Mouse (Mus musculus): ENCODE measurements around the gene Olfr1318.

Olfr1318 gene

GRCm38 (mm10) chr2:112153898-112154297 is at the start of gene Olfr1318:
Gene Olfr1318 (plus strand): TSS chr2:112154198.
- no peak for TF ChIP-seq GATA4 (IDR thresholded peaks at IDR 0.05; ENCODE audit: insufficient replicate concordance, low read length)

GRCm38 (mm10) chr2:112115340-112115739 is 38.7 kb upstream of the Olfr1318 start, which contains the start of gene Olfr1315-ps1:
Gene Olfr1315-ps1 (minus strand): TSS chr2:112115440.
- TF ChIP-seq GATA4 (IDR thresholded peaks at IDR 0.05; ENCODE audit: insufficient replicate concordance, low read length), result no peak

- TF ChIP-seq GATA4 (IDR thresholded peaks at IDR 0.05; ENCODE audit: insufficient replicate concordance, low read length), result no peak
Observed at GRCm38 (mm10) chr2:112134877-112135276, 19.1 kb upstream of the Olfr1318 start, which contains the start of gene Olfr1316. Gene Olfr1316 (minus strand): TSS chr2:112134977.

DNA sequence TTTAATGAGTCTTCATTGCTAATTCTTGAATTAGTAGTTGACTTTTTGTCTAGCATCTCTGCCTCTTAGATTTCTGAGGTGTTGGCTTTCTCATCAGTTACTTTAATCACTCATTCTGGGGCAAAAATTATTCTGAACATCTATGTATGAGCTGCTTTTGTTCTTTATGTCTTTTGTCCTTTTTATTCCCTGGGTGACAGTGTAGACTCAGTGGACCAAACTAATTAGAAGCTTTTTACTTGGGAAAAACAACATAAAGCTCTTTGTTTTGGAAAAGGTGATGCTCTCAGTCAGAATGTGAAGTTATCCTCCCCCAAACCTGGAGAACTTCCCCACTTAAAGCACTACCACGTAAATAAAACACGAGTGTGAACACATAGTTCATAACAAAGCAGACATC is 14.0 kb upstream of the Olfr1318 start, which contains the start of gene Olfr1317:
Gene Olfr1317 (plus strand): TSS at position 301 of the 400 bp plus-strand sequence.
- no peak for TF ChIP-seq GATA4 (IDR thresholded peaks at IDR 0.05; ENCODE audit: insufficient replicate concordance, low read length)

- TF ChIP-seq GATA4 (IDR thresholded peaks at IDR 0.05; ENCODE audit: insufficient replicate concordance, low read length), result no peak
Observed at GRCm38 (mm10) chr2:112196859-112197258, 42.9 kb downstream of the Olfr1318 start.

DNA sequence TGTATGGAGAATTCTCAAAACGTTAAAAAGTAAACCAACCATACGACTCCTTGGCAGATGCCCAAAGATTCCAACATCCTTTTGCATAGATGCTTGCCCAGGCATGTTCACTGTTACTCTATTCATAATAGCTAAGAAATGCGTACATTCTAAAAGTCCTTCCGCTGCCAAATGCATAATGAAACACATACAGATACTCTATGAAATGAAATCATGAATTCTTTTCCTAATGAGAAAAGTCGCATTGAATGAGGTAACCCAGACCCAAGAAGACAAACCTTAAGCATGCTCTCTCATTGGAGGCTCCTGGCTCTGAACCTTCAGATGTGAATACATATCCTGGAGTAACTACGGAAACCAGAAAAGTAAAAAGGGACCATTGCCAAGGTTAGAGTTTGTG is 49.1 kb downstream of the Olfr1318 start:
- TF ChIP-seq GATA4 (IDR thresholded peaks at IDR 0.05; ENCODE audit: insufficient replicate concordance, low read length), result no peak

Measured in liver, adult (tissue).